Mouse (Mus musculus): ENCODE measurements at regions not wholly inside any gene's neighbourhood (a gene's known extent, or its start where the extent isn't known, plus 50 kb on each side); places are given as distances from the start of the nearest gene placed in this dataset.

DNA sequence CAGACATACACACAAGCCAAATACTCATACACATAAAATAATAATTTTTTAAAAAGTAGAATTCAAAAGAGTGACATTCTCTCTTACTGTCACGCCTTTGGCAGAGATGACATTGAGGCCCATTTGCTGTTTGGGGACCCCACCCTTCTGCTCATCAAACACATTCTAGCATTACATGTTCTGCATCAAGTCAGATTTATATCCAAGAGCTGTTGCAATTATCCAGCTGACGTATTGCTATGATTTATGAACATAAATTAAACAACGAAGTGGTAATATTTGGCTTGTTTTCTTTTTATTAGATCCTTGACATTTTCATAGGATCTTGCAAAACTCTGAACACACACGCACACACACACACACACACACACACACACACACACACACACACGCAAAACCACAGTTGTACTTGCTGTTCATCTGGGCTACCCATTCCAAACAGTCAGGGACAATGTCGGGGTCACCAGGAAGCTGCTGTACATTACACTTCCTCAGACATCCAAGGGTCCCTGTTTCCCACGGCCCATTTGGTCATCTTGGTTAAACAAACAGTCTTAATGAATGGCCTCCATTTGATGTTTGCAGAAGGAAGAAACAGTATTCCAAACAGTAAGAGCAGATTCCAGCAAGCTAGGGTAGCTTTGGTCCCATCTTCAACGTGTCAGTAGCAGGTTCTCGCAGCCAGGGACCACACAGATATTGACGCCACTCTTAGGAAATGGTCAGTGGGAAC, 50.3 kb upstream of the Vash1 start:
- Histone ChIP-seq H3K9me3 (no peaks in the 10 kb centered on the region), H3K4me3 (no peak overlapping the region), H3K27ac (no peak overlapping the region), H3K36me3 (replicated peaks) (no peaks in the 10 kb centered on the region), H3K27me3 (ENCODE audit: poor library complexity, severe bottlenecking) (no peaks in the 10 kb centered on the region), H3K4me1 (no peaks in the 10 kb centered on the region)
- WGBS, result 88% methylated on average over 10 of the region's 10 CpGs
- no peak for DNase-seq (ENCODE audit: extremely low spot score, low spot score)
